Mouse (Mus musculus): Measurements from ENCODE around the gene Dnah17.

- TF ChIP-seq MAFK (IDR thresholded peaks at IDR 0.05; ENCODE audit: insufficient read depth, low read depth, low read length) (no peak), CHD2 (IDR thresholded peaks at IDR 0.05; ENCODE audit: low read depth, low read length) (no peak), ZC3H11A (IDR thresholded peaks at IDR 0.05; ENCODE audit: borderline replicate concordance, low read depth, low read length) (no peak), HCFC1 (IDR thresholded peaks at IDR 0.05; ENCODE audit: borderline replicate concordance, insufficient read depth, low read length) (no peak), ZNF384 (IDR thresholded peaks at IDR 0.05; ENCODE audit: low read depth, low read length) (no peak)
Observed at GRCm38 (mm10) chr11:117995255-117995654, 135.2 kb downstream of the Dnah17 start.

Measured in ES-E14 (cell line).